Mouse (Mus musculus): Measurements from ENCODE around the gene Ncoa3.
"Not testable (repeated sequence)": the region's sequence is repeated elsewhere in the genome, so short reads cannot be mapped to it uniquely, and the experiment has no call there.

The Ncoa3 gene

GRCm38 (mm10) chr2:165992270-165993172, at the start of gene Ncoa3:
Gene Ncoa3 (plus strand): TSS chr2:165992636.
- peak; percentile 72 for DNase-seq (ENCODE audit: low read depth, low spot score)

DNA sequence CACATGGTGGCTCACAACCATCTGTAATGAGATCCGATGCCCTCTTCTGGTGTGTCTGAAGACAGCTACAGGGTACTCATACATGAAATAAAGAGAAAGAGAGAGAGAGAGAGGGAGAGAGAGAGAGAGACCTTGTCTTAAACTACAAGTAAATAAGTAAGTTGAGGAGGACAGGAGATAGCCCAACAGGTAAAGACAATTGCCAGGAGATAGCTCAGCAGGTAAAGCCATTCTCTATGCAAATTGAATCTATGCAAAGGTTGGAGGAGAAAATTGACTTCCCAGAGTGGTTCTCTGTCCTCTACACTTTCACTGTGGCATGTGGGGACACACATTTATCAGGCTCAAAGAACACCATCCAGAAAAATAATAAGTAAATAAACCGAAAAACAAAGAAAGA, 49.3 kb upstream of the Ncoa3 start:
- DNase-seq (ENCODE audit: low read depth, low spot score) = no peak

DNA sequence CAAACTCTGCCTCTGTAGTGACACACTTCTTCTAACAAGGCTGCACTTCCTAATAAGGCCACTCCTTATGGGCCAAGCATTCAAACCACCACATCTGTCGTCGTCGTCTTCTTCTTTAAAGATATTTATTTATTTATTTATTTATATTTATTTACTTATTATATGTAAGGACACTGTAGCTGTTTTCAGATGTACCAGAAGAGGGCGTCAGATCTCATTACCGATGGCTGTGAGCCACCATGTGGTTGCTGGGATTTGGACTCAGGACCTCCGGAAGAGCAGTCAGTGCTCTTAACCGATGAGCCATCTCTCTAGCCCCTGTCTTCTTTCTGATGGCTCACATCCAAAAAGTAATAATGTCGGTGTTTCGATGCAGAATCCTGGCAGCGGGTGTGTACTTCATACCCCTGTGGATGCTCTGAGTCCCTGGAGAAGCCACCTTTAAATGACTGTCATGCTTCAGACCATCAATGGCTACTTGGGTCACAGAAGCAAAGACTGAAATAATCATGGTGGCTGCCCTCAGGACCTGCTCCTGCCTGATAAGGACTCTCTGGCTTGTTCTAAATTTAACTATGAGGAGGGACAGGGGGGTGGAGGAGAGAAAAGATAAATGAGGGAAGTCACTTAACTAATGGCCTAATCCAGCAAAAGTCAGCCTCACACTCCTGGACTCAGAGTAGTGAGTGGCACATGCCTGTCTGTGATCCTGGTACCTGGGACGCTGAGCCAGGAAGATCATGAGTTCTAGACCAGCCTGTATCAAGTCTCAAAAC, 47.7 kb upstream of the Ncoa3 start:
- DNase-seq (ENCODE audit: low read depth, low spot score) = no peak

DNA sequence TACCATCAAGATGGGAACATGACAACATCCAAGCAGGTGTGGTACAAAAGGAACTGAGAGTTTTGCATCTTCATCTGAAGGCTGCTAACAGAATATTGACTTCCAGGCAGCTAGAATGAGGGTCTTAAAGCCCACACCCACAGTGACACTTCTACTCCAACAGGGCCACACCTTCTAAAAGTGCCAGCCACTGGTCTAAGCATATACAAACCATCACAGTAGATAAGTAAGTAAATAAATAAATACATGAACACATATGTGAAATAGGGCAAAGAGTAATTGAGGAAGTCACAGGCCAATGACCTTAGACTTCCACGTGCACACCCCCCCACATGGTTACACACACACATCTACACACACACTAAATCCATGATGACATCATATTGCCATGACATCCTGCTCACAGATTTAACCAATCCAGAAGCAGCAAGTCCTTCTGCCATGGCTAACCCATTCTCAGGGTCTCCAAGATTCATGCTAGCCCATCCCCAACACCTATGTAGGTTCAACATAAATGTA, 46.3 kb upstream of the Ncoa3 start:
- no peak for DNase-seq (ENCODE audit: low read depth, low spot score)

DNA sequence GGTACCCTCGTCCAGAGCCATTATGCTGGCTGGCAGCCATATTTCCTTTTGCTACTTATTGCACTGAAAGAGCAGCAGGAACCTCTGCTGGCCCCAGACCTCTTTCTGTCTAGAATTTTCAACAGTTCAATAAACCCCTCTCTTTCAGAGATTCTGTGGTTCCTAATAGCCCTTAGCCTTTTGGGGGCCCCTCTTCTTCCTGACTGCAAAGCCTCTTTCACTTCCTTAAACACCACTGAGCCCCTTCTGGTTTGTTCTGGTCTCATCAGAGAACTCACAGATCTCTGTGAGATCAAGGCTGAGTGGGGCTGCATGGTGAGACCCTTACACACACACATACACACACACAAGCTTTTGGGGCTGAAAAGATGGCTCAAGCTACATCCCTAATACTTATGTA, 44.4 kb upstream of the Ncoa3 start:
- DNase-seq (ENCODE audit: low read depth, low spot score) = no peak

- DNase-seq (ENCODE audit: low read depth, low spot score) = not testable (repeated sequence)
These were observed 43.7 kb upstream of the Ncoa3 start for GRCm38 (mm10) chr2:165948785-165949184.

DNA sequence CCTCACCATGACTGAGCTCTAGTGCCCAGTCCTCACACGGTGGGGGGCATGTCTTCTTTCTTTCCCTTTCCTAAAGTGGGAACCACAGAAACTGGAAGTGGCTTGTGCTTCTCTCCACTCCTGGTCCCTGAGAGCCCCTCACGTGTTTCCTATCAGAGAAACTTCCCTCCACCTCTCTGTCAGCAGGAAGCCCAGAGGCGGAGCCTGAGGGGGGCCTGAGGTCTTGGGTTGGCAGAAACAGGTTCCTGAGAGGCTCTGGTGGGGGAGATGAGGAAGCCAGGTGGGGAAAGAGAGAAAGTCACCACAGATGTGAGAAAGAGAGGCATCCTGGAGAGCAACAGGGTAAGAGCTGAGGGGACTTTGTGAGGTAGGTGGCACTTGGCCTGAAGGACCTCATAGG, 42.7 kb upstream of the Ncoa3 start:
- no peak for DNase-seq (ENCODE audit: low read depth, low spot score)

- no peak for DNase-seq (ENCODE audit: low read depth, low spot score)
These were observed 40.9 kb upstream of the Ncoa3 start for GRCm38 (mm10) chr2:165951432-165952068.

DNA sequence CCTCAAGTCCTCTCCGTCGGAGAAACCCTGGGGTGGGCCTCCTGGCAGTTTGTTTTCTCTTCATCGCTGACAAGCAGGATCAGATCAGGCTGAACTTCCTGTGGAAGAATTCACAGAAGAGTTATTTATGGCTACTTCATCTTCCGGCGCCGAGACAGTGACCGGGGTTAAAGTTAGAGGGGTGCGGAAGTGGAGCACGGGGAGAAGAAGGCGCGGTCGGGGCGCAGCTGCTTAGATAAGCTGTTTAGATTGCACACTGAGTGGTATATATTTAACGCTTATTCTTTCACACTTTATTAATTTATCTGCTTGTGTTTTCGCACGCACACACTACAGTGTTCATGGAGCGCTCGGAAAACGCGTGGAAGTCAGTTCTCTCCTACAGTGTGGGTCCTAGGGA, 37.6 kb upstream of the Ncoa3 start:
- no peak for DNase-seq (ENCODE audit: low read depth, low spot score)

DNA sequence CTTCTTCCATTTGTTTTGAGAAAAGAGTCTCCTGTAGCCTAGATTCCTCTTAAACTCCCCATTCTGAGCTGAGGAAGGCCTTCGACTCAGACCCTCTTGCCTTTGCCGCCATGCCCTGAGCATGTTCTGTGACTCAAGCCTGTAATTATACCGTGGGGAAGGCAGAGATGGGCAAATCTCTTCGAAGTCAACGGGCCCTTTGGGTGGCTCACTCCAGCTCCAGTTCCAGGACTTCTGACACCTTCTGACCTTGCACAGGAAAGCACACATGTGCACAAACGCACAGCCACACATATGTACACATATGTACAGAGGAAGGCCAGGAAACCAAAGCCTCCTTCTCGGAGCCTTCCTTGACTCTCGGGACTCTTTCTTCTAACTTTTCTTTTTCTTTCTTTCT, 37.0 kb upstream of the Ncoa3 start:
- no peak for DNase-seq (ENCODE audit: low read depth, low spot score)

GRCm38 (mm10) chr2:165956096-165956740, 36.2 kb upstream of the Ncoa3 start:
- DNase-seq (ENCODE audit: low read depth, low spot score) = no peak

DNA sequence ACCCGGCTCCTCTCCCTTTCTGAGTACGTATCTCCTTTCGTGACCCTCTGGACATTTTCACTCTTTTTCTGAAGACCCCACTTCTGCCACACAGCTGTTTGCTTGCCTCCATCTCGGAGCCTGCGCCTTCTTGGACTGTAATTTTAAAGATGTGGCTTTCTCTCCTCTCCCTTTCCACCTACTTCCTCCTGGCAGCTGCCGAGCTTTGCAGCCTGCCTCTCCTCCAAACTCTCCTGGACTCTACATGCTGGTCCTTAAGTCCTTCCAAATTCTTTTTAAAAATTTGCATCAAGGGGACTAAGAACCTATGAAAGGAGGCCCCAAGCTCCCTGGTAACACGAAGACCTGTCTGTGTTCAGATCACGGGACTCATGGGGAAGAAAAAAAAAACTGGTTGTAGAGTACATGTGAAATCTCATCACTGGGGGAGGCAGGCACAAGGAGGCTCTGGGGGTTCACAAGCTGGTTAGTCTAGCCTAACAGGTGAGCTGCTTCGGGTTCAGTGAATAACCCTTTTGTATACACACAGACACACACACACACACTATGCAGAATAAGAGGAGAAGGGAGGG, 35.1 kb upstream of the Ncoa3 start:
- no peak for DNase-seq (ENCODE audit: low read depth, low spot score)

- no peak for DNase-seq (ENCODE audit: low read depth, low spot score)
These were observed 33.9 kb upstream of the Ncoa3 start for GRCm38 (mm10) chr2:165958556-165958955.

- DNase-seq (ENCODE audit: low read depth, low spot score) = no peak
These were observed 31.7 kb upstream of the Ncoa3 start for GRCm38 (mm10) chr2:165960695-165961094.

DNA sequence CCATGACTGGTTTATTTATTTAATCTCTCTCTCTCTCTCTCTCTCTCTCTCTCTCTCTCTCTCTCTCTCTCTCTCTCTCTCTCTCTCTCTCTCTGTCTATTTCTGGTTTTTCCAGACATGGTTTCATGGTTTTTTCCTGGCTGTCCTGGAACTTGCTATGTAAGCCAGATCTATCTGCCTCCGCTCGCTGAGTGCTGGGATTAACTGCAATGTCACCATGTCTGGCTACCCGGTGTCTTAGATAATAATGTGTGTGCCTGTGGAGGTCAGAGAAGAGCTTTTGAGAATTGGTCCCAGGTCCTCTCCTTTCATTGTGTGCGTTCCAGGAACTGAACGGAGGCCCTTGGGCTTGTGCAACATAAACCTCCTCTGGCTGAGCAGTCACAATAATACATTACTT, 29.6 kb upstream of the Ncoa3 start:
- DNase-seq (ENCODE audit: low read depth, low spot score) = no peak

DNA sequence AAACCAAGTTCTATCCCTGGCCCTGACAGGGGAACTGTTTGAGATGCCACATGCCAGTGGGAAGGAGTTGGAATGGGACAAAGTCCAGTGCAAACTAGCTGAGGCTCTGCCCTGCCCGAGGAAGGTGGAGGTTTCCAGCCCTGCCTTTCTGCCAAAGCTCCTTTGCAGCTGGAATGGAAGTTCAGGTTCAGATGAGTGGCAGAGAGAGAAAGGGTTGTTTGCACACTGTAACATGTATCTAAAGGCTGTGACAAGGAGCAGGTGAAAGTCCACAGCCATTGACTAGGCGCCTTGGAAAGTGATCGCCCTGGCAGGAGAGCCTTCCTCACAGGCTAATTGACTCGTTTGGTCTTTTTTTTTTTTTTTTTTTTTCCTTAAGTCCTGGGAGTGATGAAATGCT, 28.3 kb upstream of the Ncoa3 start:
- DNase-seq (ENCODE audit: low read depth, low spot score) = no peak

- DNase-seq (ENCODE audit: low read depth, low spot score) = no peak
These were observed 25.4 kb upstream of the Ncoa3 start for GRCm38 (mm10) chr2:165967076-165967475.

GRCm38 (mm10) chr2:165967823-165968555, 24.4 kb upstream of the Ncoa3 start:
- no peak for DNase-seq (ENCODE audit: low read depth, low spot score)

DNA sequence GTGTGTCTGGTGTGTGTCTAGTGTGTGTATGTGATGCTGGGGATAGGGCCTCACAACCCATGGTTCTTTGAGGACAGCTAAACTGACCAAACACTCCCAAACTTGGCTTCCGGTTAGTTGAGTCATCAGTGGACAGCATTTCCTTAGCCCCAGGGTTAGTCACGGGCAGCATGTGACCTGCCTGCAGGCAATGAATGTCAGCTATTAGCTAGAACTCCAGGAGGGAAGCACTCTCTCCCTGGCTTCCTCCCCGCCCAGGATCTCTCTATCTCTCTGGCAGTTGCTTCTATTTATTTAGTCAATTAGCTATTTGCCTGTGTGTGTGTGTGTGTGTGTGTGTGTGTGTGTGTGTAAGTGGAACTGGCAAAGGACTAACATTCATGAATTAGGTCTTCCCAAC, 23.6 kb upstream of the Ncoa3 start:
- DNase-seq (ENCODE audit: low read depth, low spot score) = no peak

DNA sequence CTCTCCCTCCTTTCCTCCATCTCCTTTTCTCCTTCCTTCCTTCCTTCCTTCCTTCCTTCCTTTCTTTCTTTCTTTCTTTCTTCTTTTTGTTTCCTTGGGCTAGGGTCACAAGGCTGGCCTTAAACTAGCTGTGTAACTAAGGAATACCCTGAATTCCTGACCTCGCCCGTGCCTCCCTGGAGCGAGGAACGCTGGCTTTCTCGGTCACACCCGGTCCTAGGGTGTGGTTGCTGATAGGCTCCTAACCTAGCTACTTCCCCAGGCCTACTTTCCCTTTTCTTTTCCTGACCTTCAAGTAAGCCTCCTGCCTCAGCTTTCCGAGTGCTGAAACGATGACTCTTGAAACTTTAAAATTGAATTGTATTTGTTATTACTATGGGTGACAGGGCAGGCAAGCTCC, 23.0 kb upstream of the Ncoa3 start:
- DNase-seq (ENCODE audit: low read depth, low spot score) = no peak

DNA sequence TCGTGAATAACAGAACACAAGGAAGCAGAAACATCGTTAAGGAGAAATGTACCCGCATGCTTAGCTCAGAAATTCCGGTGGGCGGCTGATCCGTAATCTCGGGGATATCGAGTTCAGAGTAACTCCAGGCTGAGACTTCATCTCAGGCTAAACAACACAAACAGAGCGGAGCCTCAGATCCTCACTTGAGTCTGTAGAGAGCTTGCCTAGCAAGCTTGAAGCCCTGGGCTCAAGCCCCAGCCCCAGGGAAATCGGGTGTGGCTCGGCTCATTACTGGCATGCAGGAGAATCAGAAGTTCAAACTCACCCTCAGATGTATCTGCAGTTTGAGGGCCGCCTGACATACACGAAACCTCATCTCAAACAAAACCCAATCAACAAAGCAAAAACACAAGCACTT, 22.5 kb upstream of the Ncoa3 start:
- DNase-seq (ENCODE audit: low read depth, low spot score) = no peak
